ENCODE assay signal across 9 mouse cellular contexts in genomic region chr11:54695951-54696350, GRCm38 (mm10).
DNase-seq lines count a peak whose midpoint lies in the region; ATAC-seq lines count a peak whose summit lies in the region.
"Had no signal": no experiment of that assay in that cellular context is flagged by ENCODE, and none has a peak within 500 bp of the region (broad histone marks: within the 10 kb centered on the region; RNA-seq: fewer than 3 reads in every experiment).

No protein-coding gene starts in this region.

- ATAC-seq in megakaryocyte-erythroid progenitor cell, adult 5-6 weeks (replicated peaks; ENCODE audit: low FRiP score, low TSS enrichment, poor library complexity, severe bottlenecking): peak; percentile 55; the same call in 1 of the 2 replicates
- ATAC-seq: intestine, postnatal 0 days had no signal

- DNase-seq in cerebellum, adult 9-10 months: peak; percentile 27
- DNase-seq in cerebellum, adult 8-10 months: no peak
- peak; percentile 17 for DNase-seq in kidney, postnatal 14 days
- no peak for DNase-seq in kidney, adult 11 months
- DNase-seq in ZHBTc4 (ENCODE audit: low read depth, low spot score): peak; percentile 31
- DNase-seq in MN1 (ENCODE audit: low spot score): no peak
- no peak for DNase-seq in right cerebral cortex, adult 2 months (ENCODE audit: low spot score in 2 of 2)

Comparison
In these comparisons a context has a peak if more than half of its experiments do, and no peak if none do; other contexts are left out.
1. DNase-seq: peak in cerebellum, adult 9-10 months (single experiment), kidney, postnatal 14 days (single experiment) and ZHBTc4 (single experiment); none in cerebellum, adult 8-10 months (single experiment), kidney, adult 11 months (single experiment), MN1 (single experiment) and right cerebral cortex, adult 2 months (0 of 2).